Mouse (Mus musculus): ENCODE measurements around the gene Madd. TPM values are rescaled to one million over a fixed set of nuclear protein-coding genes. Genes with fewer than 3 reads are reported as not detected.

The Madd gene
- polyA plus RNA-seq, 1 experiment = 82.1 TPM

GRCm38 (mm10) chr2:91132035-91132434, 51.6 kb downstream of the Madd start:
- peaks cover 22% of the 10 kb centered on the region for H3K4me1 ChIP-seq (ENCODE audit: control insufficient read depth, insufficient read depth, low read length)
- no peak for TF ChIP-seq CTCF (IDR thresholded peaks at IDR 0.05; ENCODE audit: low read depth, low read length)
- TF ChIP-seq POLR2A (IDR thresholded peaks at IDR 0.05; ENCODE audit: borderline replicate concordance, low read depth, low read length) = no peak
- H3K27ac ChIP-seq (ENCODE audit: insufficient read depth, low read depth, low read length) = no peak overlapping the region
- no peak overlapping the region for H3K4me3 ChIP-seq (ENCODE audit: insufficient read depth, low read length)

- TF ChIP-seq POLR2A (IDR thresholded peaks at IDR 0.05; ENCODE audit: borderline replicate concordance, low read depth, low read length) (no peak), CTCF (IDR thresholded peaks at IDR 0.05; ENCODE audit: low read depth, low read length) (no peak)
- H3K4me1 ChIP-seq (ENCODE audit: control insufficient read depth, insufficient read depth, low read length) = peaks cover 16% of the 10 kb centered on the region
- no peak overlapping the region for H3K27ac ChIP-seq (ENCODE audit: insufficient read depth, low read depth, low read length)
- H3K4me3 ChIP-seq (ENCODE audit: insufficient read depth, low read length) = no peak overlapping the region
Measured at GRCm38 (mm10) chr2:91131251-91131650, 52.4 kb downstream of the Madd start.

- H3K27ac ChIP-seq (ENCODE audit: insufficient read depth, low read depth, low read length) = no peak overlapping the region
- H3K4me3 ChIP-seq (ENCODE audit: insufficient read depth, low read length) = no peak overlapping the region
- TF ChIP-seq POLR2A (IDR thresholded peaks at IDR 0.05; ENCODE audit: borderline replicate concordance, low read depth, low read length) = no peak
- no peak for TF ChIP-seq CTCF (IDR thresholded peaks at IDR 0.05; ENCODE audit: low read depth, low read length)
- H3K4me1 ChIP-seq (ENCODE audit: control insufficient read depth, insufficient read depth, low read length) = peaks cover 11% of the 10 kb centered on the region
Measured at GRCm38 (mm10) chr2:91130126-91130525, 53.5 kb downstream of the Madd start.

- Histone ChIP-seq H3K4me3 (ENCODE audit: insufficient read depth, low read length) (no peak overlapping the region), H3K27ac (ENCODE audit: insufficient read depth, low read depth, low read length) (no peak overlapping the region), H3K4me1 (ENCODE audit: control insufficient read depth, insufficient read depth, low read length) (peaks cover 11% of the 10 kb centered on the region)
- TF ChIP-seq CTCF (IDR thresholded peaks at IDR 0.05; ENCODE audit: low read depth, low read length) (no peak), POLR2A (IDR thresholded peaks at IDR 0.05; ENCODE audit: borderline replicate concordance, low read depth, low read length) (no peak)
Measured at GRCm38 (mm10) chr2:91128761-91129160, 54.9 kb downstream of the Madd start.

GRCm38 (mm10) chr2:91125101-91125500, 58.5 kb downstream of the Madd start:
- no peak for TF ChIP-seq CTCF (IDR thresholded peaks at IDR 0.05; ENCODE audit: low read depth, low read length)
- TF ChIP-seq POLR2A (IDR thresholded peaks at IDR 0.05; ENCODE audit: borderline replicate concordance, low read depth, low read length) = no peak
- Histone ChIP-seq H3K4me3 (ENCODE audit: insufficient read depth, low read length) (no peak overlapping the region), H3K4me1 (ENCODE audit: control insufficient read depth, insufficient read depth, low read length) (no peaks in the 10 kb centered on the region), H3K27ac (ENCODE audit: insufficient read depth, low read depth, low read length) (no peak overlapping the region)

GRCm38 (mm10) chr2:91123521-91123920, 60.1 kb downstream of the Madd start:
- Histone ChIP-seq H3K4me3 (ENCODE audit: insufficient read depth, low read length) (no peak overlapping the region), H3K27ac (ENCODE audit: insufficient read depth, low read depth, low read length) (no peak overlapping the region), H3K4me1 (ENCODE audit: control insufficient read depth, insufficient read depth, low read length) (no peaks in the 10 kb centered on the region)
- no peak for TF ChIP-seq POLR2A (IDR thresholded peaks at IDR 0.05; ENCODE audit: borderline replicate concordance, low read depth, low read length)

- H3K27ac ChIP-seq (ENCODE audit: insufficient read depth, low read depth, low read length) = no peak overlapping the region
- H3K4me3 ChIP-seq (ENCODE audit: insufficient read depth, low read length) = no peak overlapping the region
- H3K4me1 ChIP-seq (ENCODE audit: control insufficient read depth, insufficient read depth, low read length) = no peaks in the 10 kb centered on the region
- TF ChIP-seq POLR2A (IDR thresholded peaks at IDR 0.05; ENCODE audit: borderline replicate concordance, low read depth, low read length) (no peak), CTCF (IDR thresholded peaks at IDR 0.05; ENCODE audit: low read depth, low read length) (no peak)
Measured at GRCm38 (mm10) chr2:91121497-91121896, 62.1 kb downstream of the Madd start.

- H3K4me1 ChIP-seq (ENCODE audit: control insufficient read depth, insufficient read depth, low read length) = no peaks in the 10 kb centered on the region
- TF ChIP-seq CTCF (IDR thresholded peaks at IDR 0.05; ENCODE audit: low read depth, low read length) = no peak
- TF ChIP-seq POLR2A (IDR thresholded peaks at IDR 0.05; ENCODE audit: borderline replicate concordance, low read depth, low read length) = no peak
- no peak overlapping the region for H3K4me3 ChIP-seq (ENCODE audit: insufficient read depth, low read length)
- no peak overlapping the region for H3K27ac ChIP-seq (ENCODE audit: insufficient read depth, low read depth, low read length)
Measured at GRCm38 (mm10) chr2:91121011-91121410, 62.6 kb downstream of the Madd start.

GRCm38 (mm10) chr2:91120261-91120671, 63.4 kb downstream of the Madd start:
- TF ChIP-seq CTCF (IDR thresholded peaks at IDR 0.05; ENCODE audit: low read depth, low read length) (no peak), POLR2A (IDR thresholded peaks at IDR 0.05; ENCODE audit: borderline replicate concordance, low read depth, low read length) (no peak)
- H3K27ac ChIP-seq (ENCODE audit: insufficient read depth, low read depth, low read length) = no peak overlapping the region
- H3K4me3 ChIP-seq (ENCODE audit: insufficient read depth, low read length) = no peak overlapping the region
- H3K4me1 ChIP-seq (ENCODE audit: control insufficient read depth, insufficient read depth, low read length) = no peaks in the 10 kb centered on the region

- Histone ChIP-seq H3K4me1 (ENCODE audit: control insufficient read depth, insufficient read depth, low read length) (no peaks in the 10 kb centered on the region), H3K4me3 (ENCODE audit: insufficient read depth, low read length) (no peak overlapping the region), H3K27ac (ENCODE audit: insufficient read depth, low read depth, low read length) (no peak overlapping the region)
- TF ChIP-seq POLR2A (IDR thresholded peaks at IDR 0.05; ENCODE audit: borderline replicate concordance, low read depth, low read length) = no peak
- TF ChIP-seq CTCF (IDR thresholded peaks at IDR 0.05; ENCODE audit: low read depth, low read length) = no peak
Measured at GRCm38 (mm10) chr2:91119551-91119950, 64.1 kb downstream of the Madd start.

GRCm38 (mm10) chr2:91119061-91119460, 64.6 kb downstream of the Madd start:
- H3K4me3 ChIP-seq (ENCODE audit: insufficient read depth, low read length) = no peak overlapping the region
- no peaks in the 10 kb centered on the region for H3K4me1 ChIP-seq (ENCODE audit: control insufficient read depth, insufficient read depth, low read length)
- TF ChIP-seq POLR2A (IDR thresholded peaks at IDR 0.05; ENCODE audit: borderline replicate concordance, low read depth, low read length) (no peak), CTCF (IDR thresholded peaks at IDR 0.05; ENCODE audit: low read depth, low read length) (no peak)
- no peak overlapping the region for H3K27ac ChIP-seq (ENCODE audit: insufficient read depth, low read depth, low read length)

All from bone marrow macrophage, adult 2 months (primary cell).